Mouse (Mus musculus) monocyte, adult 2 months (primary cell): ENCODE data around the gene Sox5.

Experiments
- DNase-seq, 2 experiments: peaks; one replicate each; pipeline ENCODE4 v3.0.0; 2022; ENCODE audit warnings: low spot score in 2 of 2, low read depth in 1 of 2

Gene Sox5

DNA sequence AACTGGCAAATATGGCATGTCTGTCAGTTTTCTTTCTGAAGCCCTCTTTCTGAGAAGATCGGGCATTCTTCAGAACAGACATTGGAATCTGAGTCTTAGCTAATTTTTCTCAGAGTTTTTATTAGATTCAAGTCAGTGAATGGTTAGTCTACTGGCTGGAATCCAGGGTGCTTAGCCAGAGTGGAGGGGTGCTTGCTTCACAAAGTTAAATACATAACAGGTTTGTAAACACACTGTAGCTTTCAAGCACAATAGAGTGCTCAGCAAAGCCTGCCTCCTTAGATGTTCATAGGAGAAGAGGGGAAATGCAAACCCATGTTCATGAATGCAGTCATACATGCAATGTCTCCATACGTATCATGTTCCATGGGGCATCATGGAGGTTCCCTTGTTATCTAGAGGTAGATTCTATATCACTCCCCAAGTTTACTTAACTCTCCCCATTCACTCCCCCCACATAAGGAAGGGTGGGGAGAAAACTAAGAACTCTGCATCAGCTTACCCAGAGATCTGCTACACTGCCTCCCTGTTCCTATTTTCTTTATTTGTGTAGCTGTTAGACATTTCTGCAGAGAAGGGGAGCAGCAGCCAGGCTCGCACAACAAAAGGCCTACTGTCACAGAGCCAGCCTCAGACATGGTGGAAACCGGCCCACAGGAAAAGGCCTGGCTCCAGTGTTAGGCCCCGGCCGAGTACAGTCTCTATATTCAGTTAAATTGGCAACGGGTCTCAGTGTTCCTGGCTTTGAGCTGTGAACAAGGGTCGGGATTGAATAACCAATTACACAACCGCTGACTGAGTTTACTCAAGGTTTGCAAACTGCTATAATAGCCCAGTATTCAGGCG is 725.3 kb downstream of the Sox5 start:
- no peak for DNase-seq

- no peak for DNase-seq
These were observed 729.3 kb downstream of the Sox5 start for GRCm38 (mm10) chr6:144052487-144052886.

- no peak for DNase-seq
These were observed 730.5 kb downstream of the Sox5 start for GRCm38 (mm10) chr6:144051316-144051715.

GRCm38 (mm10) chr6:144048201-144048924 is 733.4 kb downstream of the Sox5 start:
- DNase-seq, result no peak

GRCm38 (mm10) chr6:144045503-144045902 is 736.3 kb downstream of the Sox5 start:
- no peak for DNase-seq

DNA sequence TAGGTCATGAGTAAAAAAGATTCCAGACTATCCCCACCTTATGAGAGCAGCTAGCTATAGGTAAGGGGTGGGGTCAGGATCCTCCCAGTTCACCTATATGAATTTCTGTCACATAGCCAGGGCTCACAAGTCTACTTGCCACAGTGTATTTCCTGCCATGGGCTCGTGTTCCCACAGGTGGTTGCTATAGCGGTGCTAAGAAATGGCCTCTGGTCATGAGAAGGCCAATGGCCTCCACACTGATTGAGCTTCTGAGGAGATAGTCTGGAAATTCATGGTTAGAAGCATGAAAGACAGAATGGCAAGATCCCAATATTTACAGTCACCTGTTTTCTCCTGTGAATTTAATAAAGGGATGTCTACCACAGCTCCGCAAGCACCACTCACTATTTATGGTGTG is 737.4 kb downstream of the Sox5 start:
- no peak for DNase-seq

- no peak for DNase-seq
These were observed 738.8 kb downstream of the Sox5 start for GRCm38 (mm10) chr6:144042936-144043335.

DNA sequence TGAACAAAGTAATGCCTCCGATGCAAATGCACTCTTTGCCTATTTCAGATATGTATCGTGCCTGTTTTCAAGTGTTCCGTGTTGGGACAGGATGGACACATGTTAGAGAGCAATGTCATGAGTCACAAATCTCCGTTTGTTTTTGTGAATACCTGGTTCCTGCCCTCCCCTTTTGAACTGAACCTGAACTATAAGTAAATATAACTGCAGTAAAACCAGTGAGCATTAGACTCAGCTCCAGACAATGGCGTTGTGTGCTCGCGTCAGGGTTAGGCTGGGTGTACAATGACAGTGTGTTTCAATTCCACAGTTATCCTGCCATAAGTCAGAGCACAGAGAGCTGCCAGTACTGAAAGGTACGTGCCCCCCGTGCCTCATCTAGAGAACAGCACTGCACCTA is 739.8 kb downstream of the Sox5 start:
- no peak for DNase-seq

GRCm38 (mm10) chr6:144041188-144041587 is 740.6 kb downstream of the Sox5 start:
- DNase-seq, result no peak

- DNase-seq, result no peak
These were observed 741.4 kb downstream of the Sox5 start for GRCm38 (mm10) chr6:144040349-144040748.

DNA sequence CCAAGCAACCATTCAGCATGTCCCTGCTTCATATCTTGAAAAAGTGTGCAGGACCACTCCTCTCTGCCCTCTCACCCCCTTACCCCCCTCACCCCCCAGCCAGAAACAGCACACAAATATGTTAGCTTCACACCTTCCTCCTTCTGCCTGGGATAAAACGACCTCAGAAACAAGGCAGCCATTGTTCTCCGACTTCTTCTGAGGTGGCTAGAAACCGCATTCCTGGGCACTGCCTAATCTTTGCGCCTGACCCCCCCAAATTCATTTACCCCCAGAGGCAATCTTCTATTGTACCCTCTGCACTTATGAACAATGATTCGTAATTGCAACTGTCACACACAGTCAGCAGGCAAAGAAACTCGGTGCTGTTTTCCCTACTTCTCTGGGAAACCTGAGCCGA is 742.6 kb downstream of the Sox5 start:
- DNase-seq, result no peak

DNA sequence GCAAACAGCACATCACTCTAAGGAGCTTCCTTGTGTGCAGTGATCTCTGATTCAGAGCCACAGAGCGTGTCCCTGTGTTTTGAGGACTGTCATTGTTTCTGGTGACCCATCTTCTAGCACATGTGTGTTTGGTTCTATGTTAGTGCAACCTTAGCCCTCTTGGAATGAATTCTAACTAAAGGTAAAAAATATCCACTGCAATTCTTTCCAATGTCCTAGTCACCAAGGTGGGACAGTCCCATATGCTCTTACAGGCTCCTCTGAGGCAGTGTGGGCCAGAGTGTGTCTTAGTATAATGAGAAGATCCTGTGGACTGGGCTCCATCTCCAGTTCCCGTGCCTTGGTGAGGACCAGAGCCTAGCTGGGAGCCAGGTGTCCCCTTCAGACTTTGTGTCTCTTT is 748.6 kb downstream of the Sox5 start:
- DNase-seq, result no peak

GRCm38 (mm10) chr6:144016929-144017328 is 764.8 kb downstream of the Sox5 start:
- no peak for DNase-seq

- DNase-seq, result no peak
These were observed 769.8 kb downstream of the Sox5 start for GRCm38 (mm10) chr6:144011880-144012524.

GRCm38 (mm10) chr6:144010995-144011394 is 770.8 kb downstream of the Sox5 start:
- DNase-seq, result no peak

DNA sequence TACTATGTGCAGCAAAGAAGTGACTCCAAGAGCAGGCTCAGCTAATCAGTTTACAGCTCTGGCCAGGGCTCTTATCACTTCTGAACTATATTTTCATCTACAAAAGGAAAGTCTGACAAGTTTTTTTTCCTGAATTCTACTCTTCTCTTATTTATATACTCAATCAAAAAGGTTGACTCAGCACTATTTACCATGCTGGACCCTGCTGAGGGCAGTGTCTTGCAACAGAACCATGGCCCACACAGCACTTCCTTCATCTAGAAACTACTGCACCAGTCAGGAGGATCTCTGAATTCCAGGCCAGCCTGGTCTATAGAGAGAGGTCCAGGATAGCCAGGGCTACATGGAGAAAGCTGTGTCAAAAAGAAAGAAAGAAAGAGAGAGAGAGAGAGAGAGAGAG is 771.5 kb downstream of the Sox5 start:
- no peak for DNase-seq

- no peak for DNase-seq
These were observed 776.6 kb downstream of the Sox5 start for GRCm38 (mm10) chr6:144005132-144005531.

DNA sequence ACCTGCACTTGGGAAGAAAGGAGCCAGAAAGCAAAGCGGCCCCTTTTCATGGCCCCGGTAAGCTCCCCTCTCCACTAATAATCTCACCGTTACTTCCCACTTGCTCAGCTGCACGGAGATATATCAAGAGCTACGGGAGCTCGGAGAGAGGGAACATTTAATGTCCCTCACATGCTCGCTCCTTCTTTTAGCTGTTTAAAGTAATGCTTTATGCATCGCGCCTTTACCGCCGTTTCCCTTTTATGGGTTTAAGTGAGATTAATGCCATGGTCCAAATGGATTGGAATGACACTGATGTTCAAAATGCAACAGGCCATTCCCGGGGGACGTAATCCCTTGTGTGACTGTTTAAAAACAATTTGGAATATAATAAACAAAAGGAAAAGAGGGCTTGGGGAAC is 783.6 kb downstream of the Sox5 start:
- DNase-seq, result no peak

DNA sequence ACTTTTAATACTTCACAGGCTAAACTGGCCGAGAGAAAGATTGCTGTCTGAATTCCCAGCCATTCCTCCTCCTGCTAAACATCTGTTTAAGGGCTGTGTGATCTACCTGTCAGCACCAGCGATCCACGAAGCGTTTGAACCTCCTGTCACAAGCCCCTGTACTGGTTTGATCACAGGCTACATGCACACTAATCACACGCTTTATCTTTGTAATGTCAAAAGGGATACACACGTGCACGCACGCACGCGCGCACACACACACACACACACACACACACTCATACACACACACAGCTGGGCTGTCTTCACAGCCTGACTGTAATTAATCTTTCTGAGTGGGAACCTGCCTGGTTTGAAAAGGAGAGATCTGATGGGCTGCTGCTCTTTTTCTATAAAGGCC is 784.2 kb downstream of the Sox5 start:
- no peak for DNase-seq

GRCm38 (mm10) chr6:143995046-143995445 is 786.7 kb downstream of the Sox5 start:
- DNase-seq, result no peak

DNA sequence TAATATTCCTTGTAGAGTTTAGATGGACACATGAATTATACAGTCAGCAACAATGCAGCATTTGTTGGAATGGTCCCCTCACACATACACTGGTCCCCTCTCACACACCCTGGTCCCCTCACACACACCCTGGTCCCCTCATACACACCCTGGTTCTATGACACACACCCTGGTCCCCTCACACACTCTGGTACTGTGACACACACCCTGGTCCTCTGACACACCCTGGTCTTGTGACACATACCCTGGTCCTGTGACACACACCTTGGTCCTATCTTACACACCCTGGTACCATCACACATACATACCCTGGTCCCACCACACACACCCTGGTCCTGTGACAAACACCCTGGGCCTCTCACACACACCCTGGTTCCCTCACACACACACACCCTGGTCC is 794.2 kb downstream of the Sox5 start:
- DNase-seq, result no peak

DNA sequence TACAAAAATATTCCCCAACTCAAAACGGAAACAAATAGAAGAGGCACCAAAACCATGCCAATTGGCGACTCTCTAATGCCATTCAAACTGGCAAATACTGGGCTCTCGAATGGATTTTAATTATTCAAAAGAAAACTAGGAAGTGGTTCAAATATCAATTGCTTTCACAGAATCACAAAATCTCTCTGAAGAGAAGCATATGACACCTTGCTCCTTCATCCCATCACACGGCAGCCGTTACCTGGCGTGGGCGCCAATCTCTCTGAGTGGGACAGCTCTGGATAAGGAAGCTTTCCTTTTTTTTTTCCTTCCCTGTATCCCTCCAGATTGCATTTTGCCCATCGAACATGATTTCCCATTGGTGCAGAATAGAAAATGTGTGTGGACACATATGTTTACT is 801.6 kb downstream of the Sox5 start:
- no peak for DNase-seq
